Mouse (Mus musculus): ENCODE results near the gene Eml1.

Eml1 gene

DNA sequence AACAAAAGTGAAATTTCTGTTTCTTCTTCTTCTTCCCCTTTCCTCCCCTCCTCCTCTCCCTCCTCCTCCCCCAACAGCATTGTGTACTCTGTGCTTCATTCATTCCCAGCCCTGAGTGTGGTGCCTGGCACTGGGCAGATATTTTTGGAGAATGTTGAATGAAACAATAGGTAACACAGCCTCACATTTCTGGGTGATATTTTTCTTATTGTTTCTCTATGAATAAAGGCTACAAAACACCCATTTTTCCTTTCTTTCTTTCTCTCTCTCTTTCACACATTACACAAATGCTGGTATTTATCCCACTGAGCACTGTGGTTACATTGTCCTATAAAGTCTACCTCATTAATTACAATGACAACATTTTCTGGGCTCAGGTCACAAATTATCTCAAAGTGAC lies 48.8 kb downstream of the Eml1 start:
- DNase-seq (ENCODE audit: extremely low read depth, insufficient read length, low spot score) = no peak

- no peak for DNase-seq (ENCODE audit: extremely low read depth, insufficient read length, low spot score)
Observed at GRCm38 (mm10) chr12:108421477-108421876, 50.7 kb downstream of the Eml1 start.

DNA sequence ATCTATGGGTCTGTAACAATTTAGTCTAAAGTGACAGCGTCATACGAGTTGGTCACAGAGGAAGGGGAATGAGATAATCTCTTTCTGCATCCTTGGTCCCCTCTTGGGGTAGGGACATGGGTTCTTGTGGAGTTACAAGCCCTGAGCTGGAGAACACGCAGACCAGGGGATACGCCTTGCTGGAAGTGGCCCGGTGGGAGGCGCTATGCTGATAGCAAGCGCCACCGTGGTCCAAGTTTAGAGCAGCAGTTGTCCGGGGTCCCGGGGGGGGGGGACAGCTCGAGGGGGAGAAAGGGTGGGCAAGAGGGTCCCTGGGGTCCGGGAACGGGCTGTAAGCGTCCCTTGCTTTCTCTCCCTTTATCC lies 51.7 kb downstream of the Eml1 start:
- no peak for DNase-seq (ENCODE audit: extremely low read depth, insufficient read length, low spot score)

- DNase-seq (ENCODE audit: extremely low read depth, insufficient read length, low spot score) = peak; percentile 79
Observed at GRCm38 (mm10) chr12:108422858-108423631, 52.3 kb downstream of the Eml1 start.

DNA sequence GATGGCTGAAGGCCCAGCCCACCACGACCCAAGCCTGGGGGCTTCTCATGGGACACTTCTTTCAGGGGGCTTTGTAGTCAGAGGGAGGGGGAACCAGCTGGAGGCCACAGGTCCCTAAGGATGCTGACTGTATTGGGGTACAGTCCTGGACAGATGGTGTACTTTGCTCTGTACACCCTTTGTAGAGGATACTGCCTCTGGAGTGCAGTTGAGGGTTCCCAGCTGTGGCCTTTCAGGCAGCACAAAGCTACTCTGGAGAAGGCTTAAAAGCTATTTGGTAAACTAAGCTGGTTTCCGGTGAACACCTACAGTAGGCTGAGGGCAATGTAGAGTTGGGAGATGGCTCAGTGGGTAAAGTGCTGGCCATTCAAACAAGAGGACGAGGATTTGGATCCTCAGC lies 60.2 kb downstream of the Eml1 start:
- DNase-seq (ENCODE audit: extremely low read depth, insufficient read length, low spot score) = no peak

DNA sequence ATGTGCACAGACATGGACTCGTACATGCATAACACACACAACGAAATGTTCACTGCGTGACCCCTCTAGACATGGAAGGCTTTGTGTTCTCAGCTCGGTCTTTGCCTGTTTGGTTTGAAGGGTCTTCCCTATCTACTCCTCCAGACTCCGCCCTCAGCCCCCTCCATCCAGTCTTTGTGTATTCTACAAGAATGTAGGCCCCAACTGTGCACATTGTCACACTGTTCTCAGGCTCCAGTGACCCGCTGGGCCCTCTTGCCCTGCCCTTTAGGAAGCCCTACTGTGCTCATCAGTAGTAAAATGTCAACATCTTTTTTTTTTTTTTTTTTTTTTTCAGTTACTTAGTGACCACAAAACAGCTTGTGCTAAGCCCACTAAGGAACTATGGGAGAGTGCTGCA lies 61.0 kb downstream of the Eml1 start:
- DNase-seq (ENCODE audit: extremely low read depth, insufficient read length, low spot score) = no peak

DNA sequence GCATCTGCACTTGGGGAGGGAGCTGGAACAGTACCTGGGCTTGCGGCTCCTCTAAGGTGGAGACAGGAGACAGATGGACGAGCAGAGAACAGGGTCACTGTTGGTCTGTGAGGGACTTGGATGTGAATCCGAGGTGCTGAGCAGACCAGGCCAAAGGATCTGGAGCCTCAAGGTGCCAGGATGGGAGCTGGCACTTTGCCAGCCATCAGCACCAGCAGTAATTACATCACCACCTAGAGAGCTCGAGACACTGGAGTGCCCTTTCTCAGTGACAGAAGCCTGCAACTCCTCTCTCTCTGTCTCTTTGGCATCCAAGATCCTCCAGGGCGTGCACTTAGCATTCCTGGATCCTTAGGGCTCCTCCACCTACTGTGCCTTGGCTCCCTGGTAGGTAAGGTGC lies 61.8 kb downstream of the Eml1 start:
- no peak for DNase-seq (ENCODE audit: extremely low read depth, insufficient read length, low spot score)

DNA sequence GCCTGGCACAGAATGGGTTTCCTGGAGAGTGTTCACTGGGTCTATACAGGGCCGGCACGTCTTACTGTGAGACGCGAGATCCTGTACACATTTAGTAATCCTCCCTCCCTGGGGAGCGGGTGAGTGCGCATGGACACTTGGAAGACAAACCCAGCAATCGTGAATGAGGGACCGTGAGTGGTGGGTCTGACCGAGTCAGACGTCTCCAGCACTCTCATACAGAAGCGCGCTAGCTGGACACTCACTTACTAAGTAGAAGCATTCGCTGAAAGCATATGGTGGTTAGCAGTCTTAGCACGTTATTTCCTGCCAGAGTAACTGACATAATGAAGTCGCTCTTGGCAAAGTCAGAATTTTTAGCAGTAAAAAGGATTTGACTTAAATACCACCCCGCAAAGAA lies 62.3 kb downstream of the Eml1 start:
- no peak for DNase-seq (ENCODE audit: extremely low read depth, insufficient read length, low spot score)

- no peak for DNase-seq (ENCODE audit: extremely low read depth, insufficient read length, low spot score)
Observed at GRCm38 (mm10) chr12:108433498-108433897, 62.7 kb downstream of the Eml1 start.

GRCm38 (mm10) chr12:108435444-108436015 lies 64.8 kb downstream of the Eml1 start:
- DNase-seq (ENCODE audit: extremely low read depth, insufficient read length, low spot score) = no peak

DNA sequence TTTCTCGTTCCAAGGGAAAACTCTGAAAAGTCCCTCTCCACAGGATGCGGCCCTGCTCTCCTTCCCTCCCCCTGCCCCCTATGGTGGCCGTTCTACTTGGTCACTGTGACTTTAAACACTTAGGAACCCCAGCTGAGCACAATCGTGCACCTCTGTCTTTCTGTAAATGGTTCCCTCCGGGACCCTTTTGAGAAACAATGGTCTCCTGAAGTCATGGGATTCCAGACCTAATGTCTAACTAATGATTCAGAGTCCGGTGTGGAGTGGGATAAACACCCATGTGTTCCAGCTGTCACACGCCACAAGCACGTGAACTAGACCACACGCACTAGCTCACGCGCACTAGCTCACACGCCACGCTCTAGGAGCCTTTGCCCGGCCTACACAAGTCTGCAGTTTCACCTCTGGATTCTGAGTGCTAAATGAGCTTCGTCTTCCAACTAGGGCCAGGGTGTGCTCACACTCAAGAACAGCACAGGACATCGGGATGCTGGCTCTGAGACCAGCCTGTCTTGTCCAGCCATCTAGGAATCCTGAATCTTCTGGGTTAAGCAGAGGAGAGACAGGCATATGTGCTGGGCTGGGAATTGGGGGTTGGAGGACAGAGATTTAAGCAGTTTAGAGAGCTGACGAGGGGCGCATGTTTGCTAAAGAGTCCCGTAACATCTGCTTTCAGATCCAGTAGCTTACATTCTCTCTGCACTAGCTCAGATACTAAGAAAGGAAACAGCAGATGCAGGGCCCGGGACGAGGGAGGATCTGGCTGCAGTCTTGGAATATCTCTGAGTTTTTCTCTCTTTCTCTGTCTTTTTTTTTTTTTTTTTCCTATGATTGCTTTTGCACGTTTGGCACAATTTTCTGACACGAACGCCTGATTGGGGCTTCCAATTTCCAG lies 65.5 kb downstream of the Eml1 start:
- DNase-seq (ENCODE audit: extremely low read depth, insufficient read length, low spot score) = no peak

DNA sequence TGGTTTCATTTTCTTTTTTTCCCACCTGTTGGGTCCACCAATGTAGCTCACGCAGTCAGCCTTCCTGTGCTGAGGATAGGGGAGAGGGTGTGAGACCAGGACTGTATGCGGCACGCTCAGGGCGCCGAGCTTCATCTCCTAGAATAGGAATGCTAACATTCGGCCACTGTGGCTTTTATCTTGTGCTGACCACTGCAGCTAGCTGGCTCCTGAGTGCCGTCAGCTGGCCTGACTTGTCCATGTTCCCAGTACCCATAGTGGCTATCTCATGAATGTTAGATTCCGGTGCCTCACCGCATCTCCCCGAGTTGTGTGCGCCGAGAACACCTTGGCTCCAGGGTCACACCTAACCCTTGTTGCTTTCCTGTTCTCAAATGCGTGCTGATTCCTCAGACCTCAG lies 66.7 kb downstream of the Eml1 start:
- DNase-seq (ENCODE audit: extremely low read depth, insufficient read length, low spot score) = no peak

- peak; percentile 60 for DNase-seq (ENCODE audit: extremely low read depth, insufficient read length, low spot score)
Observed at GRCm38 (mm10) chr12:108443271-108443670, 72.5 kb downstream of the Eml1 start.

- DNase-seq (ENCODE audit: extremely low read depth, insufficient read length, low spot score) = no peak
Observed at GRCm38 (mm10) chr12:108443708-108444107, 73.0 kb downstream of the Eml1 start.

GRCm38 (mm10) chr12:108444166-108445115 lies 73.7 kb downstream of the Eml1 start:
- no peak for DNase-seq (ENCODE audit: extremely low read depth, insufficient read length, low spot score)

DNA sequence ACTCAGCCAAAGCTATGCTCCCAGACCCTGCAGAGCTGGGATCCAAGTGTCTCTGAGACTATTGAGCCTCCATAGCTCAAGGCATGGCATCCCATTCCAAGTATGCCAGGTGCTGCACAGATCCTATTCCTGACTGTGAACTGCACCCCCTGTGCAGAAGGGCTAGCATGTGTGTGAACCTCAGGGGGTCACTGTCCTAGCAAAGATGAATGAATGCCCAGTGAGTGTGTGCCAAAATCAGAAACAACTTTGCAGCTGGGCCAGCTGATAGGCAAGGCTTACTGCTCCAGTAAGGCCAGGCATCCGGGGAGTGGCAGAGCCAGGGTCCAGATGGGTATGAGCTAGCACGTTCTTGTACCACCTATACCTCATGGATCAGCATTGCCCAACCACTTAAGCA lies 76.0 kb downstream of the Eml1 start:
- no peak for DNase-seq (ENCODE audit: extremely low read depth, insufficient read length, low spot score)

DNA sequence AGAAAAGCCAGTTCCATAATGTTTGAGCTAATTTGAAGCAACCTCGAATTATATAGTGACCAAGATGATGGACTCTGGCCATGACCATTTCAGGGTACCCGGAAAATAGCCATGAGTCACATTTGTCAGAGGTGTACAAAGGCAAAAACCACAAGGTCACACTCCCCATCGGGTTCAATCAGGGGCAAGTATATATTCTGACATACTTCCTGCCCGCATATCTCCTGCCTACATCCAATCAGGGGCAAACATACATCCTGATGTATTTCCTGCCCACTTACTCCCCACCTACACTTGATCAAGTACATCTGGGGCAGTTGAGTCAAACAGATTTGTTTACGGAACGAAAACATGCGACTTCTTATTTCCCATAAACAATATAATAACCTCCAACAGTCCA lies 77.6 kb downstream of the Eml1 start:
- no peak for DNase-seq (ENCODE audit: extremely low read depth, insufficient read length, low spot score)

DNA sequence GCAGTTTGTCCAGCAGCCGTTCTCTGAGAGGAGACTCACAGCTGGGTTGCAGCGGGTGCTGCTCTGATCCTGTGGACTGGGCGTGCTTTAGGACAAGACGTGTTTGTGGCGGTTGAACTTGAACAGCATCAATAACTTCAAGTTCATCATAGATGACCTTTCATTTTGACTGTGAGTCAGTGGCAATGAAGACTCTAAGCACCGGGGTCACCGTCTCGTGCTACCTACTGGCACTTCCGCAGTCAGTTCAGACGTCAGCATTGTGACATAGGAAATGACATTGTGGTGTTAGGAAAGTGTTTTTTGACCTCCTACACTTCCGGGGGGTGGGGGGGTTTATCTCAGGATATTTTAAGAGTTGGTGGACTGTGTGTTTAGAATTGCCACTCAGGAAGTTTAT lies 79.2 kb downstream of the Eml1 start:
- no peak for DNase-seq (ENCODE audit: extremely low read depth, insufficient read length, low spot score)

- DNase-seq (ENCODE audit: extremely low read depth, insufficient read length, low spot score) = no peak
Observed at GRCm38 (mm10) chr12:108450546-108450945, 79.8 kb downstream of the Eml1 start.

GRCm38 (mm10) chr12:108452151-108452874 lies 81.6 kb downstream of the Eml1 start:
- no peak for DNase-seq (ENCODE audit: extremely low read depth, insufficient read length, low spot score)

All from 3134 (cell line).